Mouse (Mus musculus): ENCODE measurements at regions not wholly inside any gene's neighbourhood (a gene's known extent, or its start where the extent isn't known, plus 50 kb on each side); places are given as distances from the start of the nearest gene placed in this dataset.

GRCm38 (mm10) chr9:41768316-41768715 is 355.8 kb downstream of the Sorl1 start:
- DNase-seq (ENCODE audit: low read depth, low spot score): no peak

GRCm38 (mm10) chr9:41766533-41766920 is 357.6 kb downstream of the Sorl1 start:
- DNase-seq (ENCODE audit: low read depth, low spot score): no peak

GRCm38 (mm10) chr9:41765816-41766532 is 358.1 kb downstream of the Sorl1 start:
- DNase-seq (ENCODE audit: low read depth, low spot score): no peak

GRCm38 (mm10) chr9:41761050-41761576 is 363.0 kb downstream of the Sorl1 start:
- DNase-seq (ENCODE audit: low read depth, low spot score): no peak

GRCm38 (mm10) chr9:41754434-41755002 is 369.6 kb downstream of the Sorl1 start:
- no peak for DNase-seq (ENCODE audit: low read depth, low spot score)

GRCm38 (mm10) chr9:41745979-41746647 is 378.0 kb downstream of the Sorl1 start:
- DNase-seq (ENCODE audit: low read depth, low spot score): no peak

GRCm38 (mm10) chr9:41741500-41741899 is 382.6 kb downstream of the Sorl1 start:
- DNase-seq (ENCODE audit: low read depth, low spot score): no peak

- DNase-seq (ENCODE audit: low read depth, low spot score): no peak
Measured at GRCm38 (mm10) chr9:41740536-41740935, 383.6 kb downstream of the Sorl1 start.

- no peak for DNase-seq (ENCODE audit: low read depth, low spot score)
Measured at GRCm38 (mm10) chr9:41737671-41738070, 386.4 kb downstream of the Sorl1 start.

GRCm38 (mm10) chr9:41736881-41737280 is 387.2 kb downstream of the Sorl1 start:
- peak; percentile 18 for DNase-seq (ENCODE audit: low read depth, low spot score)

- DNase-seq (ENCODE audit: low read depth, low spot score): peak; percentile 13
Measured at GRCm38 (mm10) chr9:41736234-41736859, 387.8 kb downstream of the Sorl1 start.

- DNase-seq (ENCODE audit: low read depth, low spot score): peak; percentile 9
Measured at GRCm38 (mm10) chr9:41735448-41736233, 388.5 kb downstream of the Sorl1 start.

- DNase-seq (ENCODE audit: low read depth, low spot score): peak; percentile 52
Measured at GRCm38 (mm10) chr9:41734925-41735447, 389.1 kb downstream of the Sorl1 start.

- DNase-seq (ENCODE audit: low read depth, low spot score): no peak
Measured at GRCm38 (mm10) chr9:41721609-41722008, 402.5 kb downstream of the Sorl1 start.

GRCm38 (mm10) chr9:41715231-41715630 is 408.9 kb downstream of the Sorl1 start:
- no peak for DNase-seq (ENCODE audit: low read depth, low spot score)

- DNase-seq (ENCODE audit: low read depth, low spot score): no peak
Measured at GRCm38 (mm10) chr9:41705972-41706371, 418.1 kb downstream of the Sorl1 start.

GRCm38 (mm10) chr9:41705461-41705903 is 418.6 kb downstream of the Sorl1 start:
- DNase-seq (ENCODE audit: low read depth, low spot score): no peak

GRCm38 (mm10) chr9:41703091-41703490 is 421.0 kb downstream of the Sorl1 start:
- DNase-seq (ENCODE audit: low read depth, low spot score): no peak

GRCm38 (mm10) chr9:41700683-41701082 is 423.4 kb downstream of the Sorl1 start:
- no peak for DNase-seq (ENCODE audit: low read depth, low spot score)

GRCm38 (mm10) chr9:41699031-41699430 is 425.1 kb downstream of the Sorl1 start:
- DNase-seq (ENCODE audit: low read depth, low spot score): no peak

All from WW6 (cell line).